In genomic region chr3:88923989-88924591, GRCm38 (mm10) we compare ENCODE assay signal across 1 mouse cellular context.
TF ChIP-seq lines count a peak whose summit lies in the region.

No protein-coding gene starts in this region.

TF ChIP-seq in MEL, 35 proteins besides CTCF, POLR2A, EP300 and RAD21 (continued from another document):
- TF ChIP-seq MAFK (IDR thresholded peaks at IDR 0.05; ENCODE audit: borderline replicate concordance, low read depth, low read length) (peak; percentile 46; the same call in 1 of the 2 replicates), BHLHE40 (IDR thresholded peaks at IDR 0.05; ENCODE audit: borderline replicate concordance, low read depth, low read length) (peak; percentile 57), ZKSCAN1 (IDR thresholded peaks at IDR 0.05; ENCODE audit: low read depth, low read length) (peak; percentile 81), CHD2 (IDR thresholded peaks at IDR 0.05; ENCODE audit: low read length) (no peak), TAL1 (IDR thresholded peaks at IDR 0.05; ENCODE audit: low read length) (peak; percentile 81), CHD1 (IDR thresholded peaks at IDR 0.05; ENCODE audit: low read depth, low read length) (no peak), NELFE (IDR thresholded peaks at IDR 0.05; ENCODE audit: low read depth, low read length) (no peak)
